Mouse (Mus musculus) C2C12 (cell line): Measurements from ENCODE around the gene Larp6.

Experiments
- CTCF ChIP-seq: IDR thresholded peaks from one replicate; pipeline ENCODE4 v1.5.1; 2011; ENCODE audit not compliant: control insufficient read depth, insufficient read depth, insufficient read length
- MAX ChIP-seq: IDR thresholded peaks from one replicate; pipeline ENCODE4 v1.6.1; 2011; ENCODE audit warnings: mild to moderate bottlenecking, control low read depth
- MYOD1 ChIP-seq: IDR thresholded peaks from one replicate; pipeline ENCODE4 v1.6.1; 2011; ENCODE audit warnings: low read depth; ENCODE audit not compliant: control insufficient read depth, insufficient read length
- MYOG ChIP-seq: IDR thresholded peaks from one replicate; pipeline ENCODE4 v1.6.1; 2011; ENCODE audit not compliant: control insufficient read depth, insufficient read length; ENCODE audit errors: extremely low read depth
- USF1 ChIP-seq: IDR thresholded peaks from one replicate; pipeline ENCODE4 v1.6.1; 2011; ENCODE audit warnings: low read depth, mild to moderate bottlenecking, control low read depth, moderate library complexity

- TF ChIP-seq CTCF (no peak), USF1 (no peak), MAX (no peak), MYOG (no peak), MYOD1 (no peak)
These were observed 35.4 kb downstream of the Larp6 start for GRCm38 (mm10) chr9:60748191-60748590.
